Mouse (Mus musculus) lung, postnatal 25 days (tissue): Measurements from ENCODE around the gene Gm45717.
"Not testable (repeated sequence)": the region's sequence is repeated elsewhere in the genome, so short reads cannot be mapped to it uniquely, and the experiment has no call there.

Source experiments
- DNase-seq: peaks from one replicate; pipeline ENCODE4 v3.0.0; 2022; ENCODE audit warnings: low spot score

Gm45717 gene

GRCm38 (mm10) chr7:140968710-140969109 is 13.0 kb upstream of the Gm45717 start:
- not testable (repeated sequence) for DNase-seq

DNA sequence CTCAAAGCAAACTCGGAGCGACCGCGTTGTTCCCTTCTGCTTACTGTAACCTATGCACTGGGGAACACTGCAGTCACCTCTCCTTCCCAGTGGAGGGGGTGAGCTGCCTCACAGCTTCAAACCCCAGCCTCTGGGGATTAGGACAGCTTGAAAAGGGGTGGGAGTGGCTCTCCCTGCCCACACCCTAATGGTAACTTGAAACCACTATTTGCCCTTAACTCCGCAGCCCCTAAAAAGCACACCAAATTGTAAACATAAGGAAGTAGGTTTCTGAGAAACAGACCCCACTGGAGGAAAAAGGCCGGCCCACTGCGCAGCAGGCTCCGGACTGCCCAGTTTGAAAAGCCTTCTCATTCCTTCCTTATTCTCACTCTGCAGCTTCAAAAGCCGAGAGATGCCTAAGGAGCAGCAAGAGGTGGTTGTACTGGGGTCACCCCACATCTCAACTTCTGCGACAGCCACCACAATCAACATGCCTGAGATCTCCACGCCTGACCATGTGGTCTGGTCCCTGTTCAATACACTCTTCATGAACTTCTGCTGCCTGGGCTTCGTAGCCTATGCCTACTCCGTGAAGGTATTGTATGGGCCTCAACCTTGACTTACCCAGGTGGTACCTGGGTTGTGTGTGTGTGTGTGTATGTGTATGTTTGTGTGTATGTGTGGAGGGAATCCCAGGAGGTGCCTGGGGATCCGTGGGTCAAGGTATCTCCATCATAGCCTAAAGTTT is 12.3 kb upstream of the Gm45717 start:
- DNase-seq: no peak

DNA sequence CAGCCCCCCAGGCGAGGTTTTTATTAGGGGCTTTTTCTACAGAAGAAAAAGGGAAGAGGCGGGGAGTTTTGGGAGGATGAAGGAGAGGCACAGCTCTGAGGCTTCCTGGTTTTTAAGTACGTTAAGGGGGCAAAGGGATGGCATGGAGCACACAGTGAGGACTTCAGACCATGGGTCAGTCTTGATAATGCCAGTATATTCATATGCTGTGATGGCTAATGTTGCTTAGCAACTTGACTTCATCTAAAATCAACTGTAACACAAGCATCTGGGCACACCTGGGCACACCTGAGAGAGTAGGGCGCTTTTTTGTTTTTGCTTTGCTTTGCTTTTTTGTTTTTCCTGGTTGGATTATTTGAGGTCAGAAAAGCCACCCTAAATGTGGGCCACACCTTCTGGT is 11.2 kb upstream of the Gm45717 start, which contains the start of gene Ifitm1:
Ifitm1 (plus strand) TSS at position 301 of the 400 bp plus-strand sequence.
- no peak for DNase-seq

DNA sequence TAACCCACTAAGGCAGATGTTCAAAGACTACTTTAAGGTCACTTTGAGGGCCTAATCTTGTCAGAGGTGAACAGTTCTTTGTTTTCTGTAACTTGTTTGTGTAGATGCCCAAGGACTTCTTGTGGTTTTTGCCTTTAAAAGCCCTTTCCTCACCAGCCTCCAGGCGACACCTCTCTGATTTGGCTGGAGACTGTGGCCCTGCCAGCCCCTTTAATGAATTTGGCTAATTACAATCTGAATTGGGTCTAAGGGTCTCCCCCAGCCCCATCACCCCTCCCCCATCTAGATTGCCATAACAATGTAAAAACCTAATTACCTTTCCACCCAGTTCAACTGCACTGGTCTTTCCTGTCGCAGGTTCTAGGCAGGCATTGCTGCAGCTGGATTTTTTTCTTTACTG is 7.0 kb upstream of the Gm45717 start:
- no peak for DNase-seq

- no peak for DNase-seq
Measured at GRCm38 (mm10) chr7:140961416-140961815, 5.7 kb upstream of the Gm45717 start.

DNA sequence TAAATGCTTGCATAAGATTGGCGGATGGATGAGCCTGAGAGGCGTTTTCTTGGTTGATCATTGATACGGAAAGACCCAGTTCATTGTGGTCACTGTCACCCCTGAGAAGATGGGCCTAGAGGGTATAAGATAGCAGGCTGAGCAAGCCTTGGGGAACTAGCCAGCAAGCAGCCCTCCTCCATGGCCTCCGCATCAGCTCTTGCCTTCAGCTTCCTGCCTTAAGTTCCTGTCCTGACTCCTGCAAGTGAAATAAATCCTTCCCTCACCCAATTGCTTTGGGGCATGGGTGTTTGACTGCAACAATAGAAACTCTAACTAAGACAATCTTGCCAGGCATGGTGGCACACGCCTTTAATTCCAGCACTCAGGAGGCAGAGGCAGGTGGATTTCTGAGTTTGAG is 4.3 kb upstream of the Gm45717 start:
- no peak for DNase-seq

- DNase-seq: peak; percentile 64
Measured at GRCm38 (mm10) chr7:140959181-140959901, 3.6 kb upstream of the Gm45717 start.

GRCm38 (mm10) chr7:140956556-140956869 is 776 bp upstream of the Gm45717 start:
- DNase-seq: no peak

DNA sequence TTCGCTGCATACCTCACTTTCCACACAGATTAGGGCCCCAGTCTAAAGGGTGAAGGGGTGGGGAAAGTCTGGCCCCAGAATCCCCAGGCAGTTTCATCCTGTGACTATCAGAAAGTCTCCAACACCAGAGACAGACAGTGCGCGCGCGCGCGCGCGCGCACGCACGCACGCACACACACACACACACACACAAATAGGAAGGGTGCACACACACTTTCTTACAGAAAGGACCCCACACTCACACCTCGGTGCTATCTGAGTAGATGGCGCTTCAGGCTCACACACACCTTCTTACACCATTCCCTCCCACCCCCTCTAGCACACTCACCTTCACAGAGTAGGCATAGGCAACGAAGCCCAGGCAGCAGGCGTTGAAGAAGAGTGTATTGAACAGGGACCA is 395 bp downstream of the Gm45717 start:
- DNase-seq: no peak

GRCm38 (mm10) chr7:140954733-140955071 is 1.0 kb downstream of the Gm45717 start:
- no peak for DNase-seq

DNA sequence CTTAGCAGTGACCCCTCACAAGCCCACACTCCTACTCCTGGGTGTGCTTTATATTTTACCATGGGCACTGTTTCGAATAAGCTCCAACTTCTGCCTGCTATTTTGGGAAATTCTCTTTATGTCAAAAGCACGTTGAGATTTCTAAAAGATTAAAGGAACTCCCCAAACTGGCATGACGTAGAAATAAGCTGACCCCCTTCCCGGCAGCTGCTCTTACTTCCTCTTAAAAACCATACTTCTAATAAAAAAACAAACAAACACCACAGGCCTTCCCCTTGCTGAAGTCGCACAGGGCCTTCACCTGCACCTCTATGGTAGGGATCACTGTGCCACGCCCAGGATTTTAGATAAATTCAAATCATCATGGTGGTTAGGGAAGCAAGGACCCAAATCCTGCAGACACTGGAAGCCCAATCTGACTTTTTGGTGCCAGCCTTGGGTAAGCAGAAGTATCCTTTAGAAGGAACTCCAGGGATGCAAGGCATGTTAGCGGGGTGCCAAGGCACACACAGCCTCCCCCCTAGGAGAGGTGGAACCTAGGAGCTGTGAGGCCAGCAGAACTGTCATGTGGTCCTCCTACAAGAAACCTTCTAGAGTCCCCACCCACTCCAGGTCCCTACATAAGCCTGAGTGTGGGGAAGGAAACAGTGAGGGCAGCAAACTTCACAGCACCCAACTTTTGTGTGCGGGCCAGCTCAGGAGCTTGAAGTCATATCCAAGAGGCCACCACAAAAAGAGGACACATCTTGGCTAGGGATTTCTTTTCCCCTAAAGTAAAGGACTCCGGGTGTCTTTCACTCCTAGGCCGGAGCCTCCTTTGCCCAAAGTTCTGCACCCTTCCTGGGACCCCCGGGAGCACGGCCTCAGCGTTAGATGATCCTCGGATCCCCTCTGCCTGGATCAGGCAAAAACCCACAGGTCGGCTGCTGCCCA is 1.7 kb downstream of the Gm45717 start:
- peak; percentile 45 for DNase-seq

- no peak for DNase-seq
Measured at GRCm38 (mm10) chr7:140953133-140953532, 2.6 kb downstream of the Gm45717 start.

DNA sequence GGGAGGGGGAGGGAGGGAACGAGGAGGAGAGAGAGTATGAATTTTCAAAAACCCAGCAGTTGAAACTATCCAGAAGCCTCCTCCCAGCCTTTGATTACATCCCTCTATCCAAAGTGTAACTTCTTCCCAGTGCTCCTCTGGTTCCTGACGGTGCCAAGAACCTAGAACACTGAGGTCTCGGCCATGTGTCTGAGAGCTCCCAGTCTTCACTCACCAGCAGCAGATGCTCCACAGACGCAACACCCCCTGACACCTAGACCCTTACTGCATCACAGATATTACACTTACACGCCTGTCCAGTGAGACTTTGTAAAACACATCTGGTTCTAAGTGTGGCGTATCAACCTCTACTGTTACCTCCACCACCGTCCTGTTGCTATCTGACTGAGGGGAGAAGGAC is 3.3 kb downstream of the Gm45717 start:
- no peak for DNase-seq

GRCm38 (mm10) chr7:140951765-140952164 is 4.0 kb downstream of the Gm45717 start:
- no peak for DNase-seq

- peak; percentile 59 for DNase-seq
Measured at GRCm38 (mm10) chr7:140951051-140951450, 4.7 kb downstream of the Gm45717 start.

GRCm38 (mm10) chr7:140949824-140950530 is 5.8 kb downstream of the Gm45717 start, which contains the start of gene Ifitm5:
Gene Ifitm5, minus strand, starts transcription at chr7:140950291.
- no peak for DNase-seq

DNA sequence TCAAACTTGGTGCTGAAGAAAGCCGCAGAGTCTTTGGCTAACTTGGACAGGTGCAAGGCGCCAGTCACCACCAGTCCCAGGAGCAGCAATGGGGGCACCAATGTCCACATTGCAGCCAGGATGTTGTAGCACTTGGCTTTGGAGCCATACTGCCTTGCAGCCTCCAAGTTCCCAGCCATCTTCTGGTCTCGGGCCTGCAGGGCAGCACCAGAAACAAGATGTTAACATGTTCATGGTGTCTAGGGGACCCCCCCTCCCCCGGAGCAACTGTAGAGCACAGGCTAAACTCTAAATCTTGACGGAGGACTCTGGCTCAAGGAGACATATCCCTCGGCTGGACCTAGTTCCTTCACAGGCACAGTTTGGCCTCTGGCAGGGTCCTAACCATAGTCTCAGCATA is 6.5 kb downstream of the Gm45717 start:
- DNase-seq: no peak

GRCm38 (mm10) chr7:140948161-140948560 is 7.6 kb downstream of the Gm45717 start:
- no peak for DNase-seq

- DNase-seq: peak; percentile 65
Measured at GRCm38 (mm10) chr7:140946980-140947379, 8.8 kb downstream of the Gm45717 start.

- DNase-seq: no peak
Measured at GRCm38 (mm10) chr7:140946311-140946710, 9.4 kb downstream of the Gm45717 start.

DNA sequence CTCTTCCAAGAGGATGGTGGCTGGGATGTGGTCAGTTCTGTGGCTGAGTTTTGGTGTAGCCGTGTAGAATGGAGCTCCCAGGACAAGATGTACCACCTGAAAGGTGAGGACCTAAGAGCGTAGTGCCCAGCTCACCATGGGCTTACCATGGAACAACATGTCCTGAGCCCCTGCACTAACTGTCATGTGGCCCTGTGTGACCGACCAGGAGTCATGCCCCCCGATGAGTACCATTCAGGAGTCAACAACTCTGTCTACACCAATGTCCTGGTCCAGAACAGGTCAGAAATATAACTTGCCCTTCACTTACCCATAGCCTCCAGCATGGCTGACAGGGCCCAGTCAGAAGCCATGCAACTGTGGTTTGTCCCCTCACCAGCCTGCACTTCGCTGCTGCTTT is 10.5 kb downstream of the Gm45717 start:
- no peak for DNase-seq

- no peak for DNase-seq
Measured at GRCm38 (mm10) chr7:140944236-140944635, 11.5 kb downstream of the Gm45717 start.
